Mouse (Mus musculus) neural tube, embryonic 12.5 days (tissue): ENCODE data around the gene Gpc1. TPM values are rescaled to one million over a fixed set of nuclear protein-coding genes. Genes with fewer than 3 reads are reported as not detected.

Source experiments
- ATAC-seq: fragments of 200-750 bp; cut with Nextera tagmentation; 2 replicates; pipeline ENCODE4 v1.8.0; 2017; ENCODE audit warnings: low read depth, mild to moderate bottlenecking, moderate TSS enrichment, moderate library complexity; ENCODE audit not compliant: low FRiP score
- H3K27ac ChIP-seq: fragments of 300-500 bp; sonication (generic); 2 replicates; pipeline ENCODE4 v1.5.1; 2016
- H3K27me3 ChIP-seq: fragments of 300-500 bp; sonication (generic); replicated peaks from 2 replicates; pipeline ENCODE4 v1.6.1; 2016; ENCODE audit warnings: mild to moderate bottlenecking
- H3K36me3 ChIP-seq: fragments of 300-500 bp; sonication (generic); 2 replicates; pipeline ENCODE4 v1.6.1; 2016; ENCODE audit warnings: mild to moderate bottlenecking
- H3K4me1 ChIP-seq: fragments of 300-500 bp; sonication (generic); 2 replicates; pipeline ENCODE4 v1.6.1; 2016
- H3K4me2 ChIP-seq: fragments of 300-500 bp; sonication (generic); replicated peaks from 2 replicates; pipeline ENCODE4 v1.6.1; 2016; ENCODE audit warnings: mild to moderate bottlenecking
- H3K4me3 ChIP-seq: fragments of 300-500 bp; sonication (generic); 2 replicates; pipeline ENCODE4 v1.5.1; 2016
- H3K9ac ChIP-seq: fragments of 300-500 bp; sonication (generic); 2 replicates; pipeline ENCODE4 v1.6.1; 2016; ENCODE audit warnings: mild to moderate bottlenecking
- H3K9me3 ChIP-seq: fragments of 300-500 bp; sonication (generic); 2 replicates; pipeline ENCODE4 v1.6.1; 2016; ENCODE audit warnings: mild to moderate bottlenecking
- WGBS: fragments of 180-500 bp; shearing (Covaris S2); methylation state at CpG from one replicate; pipeline ENCODE4 v1.1.7; 2016; 5-methylcytosine and 5-hydroxymethylcytosine counted together
- polyA plus RNA-seq: library from polyadenylated mRNA; unstranded; fragments of >200 nt; fragmentation: Nextera tagmentation; extraction: Ambion mirVana; gene quantifications from 2 replicates; pipeline ENCODE4 v1.2.1, GENCODE M21; 2016

The Gpc1 gene
- polyA plus RNA-seq = 70.0 and 74.9 TPM in 2 replicates

DNA sequence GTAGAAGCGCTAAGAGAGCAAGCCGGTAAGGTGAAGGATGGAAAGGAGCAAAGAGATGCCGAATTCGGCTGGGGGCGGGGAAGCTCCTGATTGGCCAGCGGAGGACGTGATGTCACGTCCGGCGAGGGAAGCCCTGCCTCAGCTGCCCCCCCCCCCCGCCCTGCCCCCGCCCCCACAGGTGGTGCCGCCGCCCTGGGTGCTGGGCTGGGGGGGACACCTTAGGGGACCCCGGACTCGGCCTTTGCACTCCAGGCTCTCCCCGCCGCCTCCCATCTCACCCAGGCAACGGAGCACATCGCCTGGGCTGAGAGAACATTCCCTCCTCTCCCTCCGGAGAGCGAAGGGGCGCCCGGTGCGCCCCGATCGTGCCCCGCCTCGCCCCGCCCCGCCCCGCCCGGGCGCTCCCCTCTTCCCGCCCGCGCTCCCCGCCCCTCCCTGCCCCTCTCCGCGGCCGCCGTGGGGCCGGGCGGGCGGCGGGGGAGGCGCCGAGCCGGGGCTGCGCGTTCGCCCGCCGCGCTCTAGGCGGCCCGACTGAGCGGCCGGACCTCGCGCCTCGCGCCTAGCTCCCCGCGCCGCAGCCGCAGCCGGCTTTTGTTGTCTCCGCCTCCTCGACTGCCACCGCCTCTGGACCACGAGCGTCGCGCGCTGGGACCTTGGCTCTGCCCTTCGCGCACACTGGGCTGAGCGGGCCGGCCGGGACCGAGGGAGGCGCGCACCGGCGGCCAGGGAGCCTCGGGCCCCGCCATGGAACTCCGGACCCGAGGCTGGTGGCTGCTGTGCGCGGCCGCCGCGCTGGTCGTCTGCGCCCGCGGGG, at the start of gene Gpc1:
Gpc1 (plus strand) TSS at position 458 of the 814 bp plus-strand sequence.
- Histone ChIP-seq H3K27ac (peak within 1 kb of the TSS; percentile 86), H3K36me3 (peaks cover 12% of the 10 kb centered on the region), H3K9me3 (no peaks in the 10 kb centered on the region), H3K4me3 (peak within 1 kb of the TSS; percentile 90), H3K4me2 (peak within 1 kb of the TSS; percentile 82), H3K9ac (peak within 1 kb of the TSS; percentile 97), H3K27me3 (no peaks in the 10 kb centered on the region), H3K4me1 (peaks cover 35% of the 10 kb centered on the region)
- under 1% methylated on average over 65 of the region's 99 CpGs for WGBS
- ATAC-seq = peak; percentile 84

DNA sequence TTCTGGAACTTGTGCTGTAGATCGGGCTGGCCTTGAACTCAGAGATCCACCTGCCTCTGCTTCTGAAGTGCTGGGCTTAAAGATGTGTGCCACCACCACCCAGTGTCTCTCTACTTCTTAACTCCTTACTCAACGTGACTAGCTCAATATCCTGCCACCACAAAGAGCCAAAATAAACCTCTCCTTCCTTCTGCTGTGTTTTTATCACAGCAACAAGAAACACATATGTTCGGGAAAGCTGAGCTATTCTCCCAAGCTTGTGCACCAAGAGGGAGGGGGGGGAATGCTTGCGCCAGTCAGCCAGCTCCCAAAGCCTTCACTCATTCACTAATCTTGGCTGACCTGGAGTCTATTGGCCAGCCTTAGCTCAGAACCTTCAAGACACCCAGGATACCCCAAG, 49.6 kb upstream of the Gpc1 start:
- Histone ChIP-seq H3K27me3 (no peaks in the 10 kb centered on the region), H3K9ac (no peak overlapping the region), H3K4me2 (no peak overlapping the region), H3K27ac (no peak overlapping the region), H3K36me3 (no peaks in the 10 kb centered on the region), H3K4me1 (no peaks in the 10 kb centered on the region), H3K9me3 (no peaks in the 10 kb centered on the region), H3K4me3 (no peak overlapping the region)
- 83% methylated on average over 4 of the region's 4 CpGs for WGBS
- no peak for ATAC-seq

- ATAC-seq = no peak
- H3K36me3 ChIP-seq = no peaks in the 10 kb centered on the region
- H3K9me3 ChIP-seq = no peaks in the 10 kb centered on the region
- no peak overlapping the region for H3K27ac ChIP-seq
- H3K4me1 ChIP-seq = peaks cover 6% of the 10 kb centered on the region; the same call in 1 of the 2 replicates
- H3K27me3 ChIP-seq = no peaks in the 10 kb centered on the region
- no peak overlapping the region for H3K4me3 ChIP-seq
- H3K9ac ChIP-seq = no peak overlapping the region
- 58% methylated on average over 6 of the region's 6 CpGs for whole genome bisulfite sequencing
- no peak overlapping the region for H3K4me2 ChIP-seq
These were observed 48.9 kb upstream of the Gpc1 start for GRCm38 (mm10) chr1:92782587-92782986.

- ATAC-seq = no peak
- H3K4me2 ChIP-seq = no peak overlapping the region
- no peaks in the 10 kb centered on the region for H3K9me3 ChIP-seq
- no peaks in the 10 kb centered on the region for H3K36me3 ChIP-seq
- no peaks in the 10 kb centered on the region for H3K27me3 ChIP-seq
- WGBS = 65% methylated on average over 8 of the region's 8 CpGs
- no peak overlapping the region for H3K27ac ChIP-seq
- no peak overlapping the region for H3K4me3 ChIP-seq
- no peak overlapping the region for H3K9ac ChIP-seq
- H3K4me1 ChIP-seq = peaks cover 19% of the 10 kb centered on the region
These were observed 44.2 kb upstream of the Gpc1 start for GRCm38 (mm10) chr1:92787221-92787620.

- 88% methylated on average over 7 of the region's 7 CpGs for WGBS
- H3K4me3 ChIP-seq = no peak overlapping the region
- no peaks in the 10 kb centered on the region for H3K36me3 ChIP-seq
- ATAC-seq = no peak
- no peak overlapping the region for H3K27ac ChIP-seq
- H3K27me3 ChIP-seq = no peaks in the 10 kb centered on the region
- no peak overlapping the region for H3K9ac ChIP-seq
- no peak overlapping the region for H3K4me2 ChIP-seq
- H3K4me1 ChIP-seq = peaks cover 19% of the 10 kb centered on the region
- no peaks in the 10 kb centered on the region for H3K9me3 ChIP-seq
These were observed 43.4 kb upstream of the Gpc1 start for GRCm38 (mm10) chr1:92788049-92788448.

DNA sequence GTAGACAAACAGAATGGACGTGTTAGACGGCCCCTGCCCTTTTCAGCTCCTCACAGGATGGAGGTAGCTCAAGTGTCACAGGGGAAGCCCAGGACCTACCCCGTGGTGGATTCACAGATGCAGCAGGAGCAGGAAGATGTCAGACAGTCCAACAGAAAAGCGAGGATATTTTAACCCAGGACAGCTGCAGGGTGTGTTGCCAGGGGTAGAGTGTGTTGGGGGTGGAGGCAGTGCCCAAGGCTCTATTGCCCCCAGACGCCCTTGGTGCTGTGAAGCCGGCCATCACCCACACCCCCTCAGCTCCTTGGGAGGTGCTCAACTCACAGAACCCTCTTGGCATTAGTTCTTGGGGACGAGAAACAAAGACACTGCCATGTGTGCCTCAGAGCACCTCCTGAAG, 40.8 kb upstream of the Gpc1 start:
- Histone ChIP-seq H3K4me2 (peak overlapping the region; percentile 43), H3K27me3 (no peaks in the 10 kb centered on the region), H3K4me3 (no peak overlapping the region), H3K9ac (0 out of 2 replicates have a peak overlapping the region, but pooled peaks have one; percentile 10), H3K27ac (no peak overlapping the region), H3K36me3 (no peaks in the 10 kb centered on the region), H3K9me3 (no peaks in the 10 kb centered on the region), H3K4me1 (peaks cover 19% of the 10 kb centered on the region)
- 33% methylated on average over 7 of the region's 7 CpGs for WGBS
- peak; percentile 10; the same call in 1 of the 2 replicates for ATAC-seq

DNA sequence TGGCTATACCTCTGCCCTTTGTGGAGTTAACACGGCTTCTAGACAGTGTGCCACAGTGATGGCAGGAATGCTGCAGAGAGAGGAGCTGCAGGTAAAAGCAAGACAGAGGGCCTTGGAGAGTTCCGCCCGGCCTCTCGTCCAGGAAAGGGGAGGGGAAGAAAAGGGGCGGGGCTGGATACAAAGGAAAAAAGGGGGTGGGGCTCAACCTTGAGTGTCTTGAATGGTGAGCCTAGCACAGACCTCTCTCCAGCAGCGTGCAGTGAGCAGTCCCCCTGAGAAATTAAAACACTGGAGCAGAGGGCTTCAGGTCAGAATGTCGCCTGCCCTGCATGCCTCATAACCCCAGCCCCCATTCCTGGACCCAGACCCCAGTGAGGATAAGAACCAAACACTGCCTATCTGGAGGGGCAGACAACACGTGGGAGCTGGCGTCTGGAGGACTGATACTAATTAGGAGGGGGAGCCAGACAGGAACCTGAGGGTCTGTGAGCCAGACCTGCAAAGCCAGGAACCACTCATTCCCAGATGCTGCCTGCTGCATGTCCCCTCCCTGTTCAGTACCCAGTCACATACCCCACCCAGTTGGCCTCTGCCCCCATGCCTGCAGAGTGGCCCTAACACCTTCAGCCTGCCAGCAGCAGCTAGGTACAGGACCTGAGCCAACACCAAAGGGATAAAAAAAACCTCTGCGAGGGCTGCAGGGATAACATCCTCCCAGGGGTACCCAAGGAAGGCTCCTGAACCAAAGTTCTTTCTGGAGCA, 40.2 kb upstream of the Gpc1 start:
- peak; percentile 54 for ATAC-seq
- no peaks in the 10 kb centered on the region for H3K36me3 ChIP-seq
- H3K9ac ChIP-seq = 0 out of 2 replicates have a peak overlapping the region, but pooled peaks have one; percentile 10
- H3K4me2 ChIP-seq = peak overlapping the region; percentile 43
- H3K27me3 ChIP-seq = no peaks in the 10 kb centered on the region
- H3K4me1 ChIP-seq = peaks cover 19% of the 10 kb centered on the region
- no peak overlapping the region for H3K4me3 ChIP-seq
- H3K27ac ChIP-seq = no peak overlapping the region
- no peaks in the 10 kb centered on the region for H3K9me3 ChIP-seq
- 9% methylated on average over 10 of the region's 10 CpGs for WGBS

DNA sequence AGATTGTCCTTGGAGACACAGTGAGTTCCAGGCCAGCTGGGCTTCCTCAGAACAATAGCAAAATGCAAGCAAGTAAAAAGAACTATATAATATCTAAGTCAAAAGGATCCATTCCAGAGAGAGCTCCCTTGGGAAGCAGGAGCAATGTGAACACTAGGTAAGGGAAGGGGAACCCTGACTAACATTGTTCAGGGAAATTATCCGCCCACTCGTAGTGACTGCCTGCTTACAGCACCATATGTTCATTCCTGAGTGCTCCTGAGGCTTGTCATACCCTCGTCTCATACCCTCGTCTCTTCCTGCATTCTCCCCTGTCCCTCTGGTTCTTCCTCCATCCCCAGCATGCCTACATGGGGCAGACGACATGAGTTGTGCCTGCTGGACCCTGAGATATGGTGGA, 37.7 kb upstream of the Gpc1 start:
- no peak for ATAC-seq
- no peak overlapping the region for H3K9ac ChIP-seq
- H3K27ac ChIP-seq = no peak overlapping the region
- H3K4me3 ChIP-seq = no peak overlapping the region
- 69% methylated on average over 5 of the region's 5 CpGs for WGBS
- H3K4me2 ChIP-seq = no peak overlapping the region
- H3K36me3 ChIP-seq = no peaks in the 10 kb centered on the region
- no peaks in the 10 kb centered on the region for H3K9me3 ChIP-seq
- H3K4me1 ChIP-seq = peaks cover 13% of the 10 kb centered on the region
- no peaks in the 10 kb centered on the region for H3K27me3 ChIP-seq

DNA sequence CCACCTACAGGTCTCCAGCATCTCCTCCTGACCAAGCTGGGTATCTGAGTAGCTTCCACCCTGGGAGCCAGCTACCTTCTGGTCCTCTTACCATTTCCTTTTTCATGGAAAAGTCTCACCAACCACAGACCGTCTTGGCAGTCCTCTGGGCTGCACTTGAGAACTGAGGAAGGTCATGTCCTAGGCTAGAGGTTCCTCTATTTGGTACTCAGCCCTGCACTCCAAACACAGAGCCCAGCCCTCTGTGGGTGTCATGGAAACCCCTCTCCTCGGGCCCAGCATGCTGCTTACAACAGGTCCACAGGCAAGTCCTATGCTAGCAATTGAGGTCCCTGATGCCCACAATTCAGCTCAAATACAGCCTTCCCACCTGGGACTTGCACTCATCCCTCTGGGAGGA, 33.0 kb upstream of the Gpc1 start:
- 83% methylated on average over 2 of the region's 2 CpGs for WGBS
- Histone ChIP-seq H3K4me3 (no peak overlapping the region), H3K4me1 (no peaks in the 10 kb centered on the region), H3K9me3 (no peaks in the 10 kb centered on the region), H3K9ac (no peak overlapping the region), H3K4me2 (no peak overlapping the region), H3K27me3 (no peaks in the 10 kb centered on the region), H3K27ac (no peak overlapping the region), H3K36me3 (no peaks in the 10 kb centered on the region)
- ATAC-seq = no peak

DNA sequence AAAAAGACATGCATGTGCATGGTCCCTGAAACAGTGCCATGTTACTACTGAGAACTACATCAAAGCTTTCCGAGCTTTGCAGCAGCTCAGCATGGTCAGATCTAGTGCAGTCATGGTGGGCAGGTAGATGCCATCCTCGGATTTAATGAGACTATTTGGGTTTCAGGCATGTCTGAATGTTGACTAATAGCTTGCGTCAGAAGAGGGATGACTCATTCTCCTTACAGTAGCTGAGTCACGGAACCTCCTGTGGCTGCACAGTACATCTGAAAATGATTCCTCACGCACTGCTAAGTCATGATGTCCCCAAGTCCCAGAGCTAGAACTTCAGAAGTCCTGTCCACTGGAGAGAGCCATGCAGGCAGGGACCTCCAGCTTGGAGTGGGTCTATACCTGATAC, 31.8 kb upstream of the Gpc1 start:
- H3K36me3 ChIP-seq = no peaks in the 10 kb centered on the region
- no peaks in the 10 kb centered on the region for H3K27me3 ChIP-seq
- no peak for ATAC-seq

DNA sequence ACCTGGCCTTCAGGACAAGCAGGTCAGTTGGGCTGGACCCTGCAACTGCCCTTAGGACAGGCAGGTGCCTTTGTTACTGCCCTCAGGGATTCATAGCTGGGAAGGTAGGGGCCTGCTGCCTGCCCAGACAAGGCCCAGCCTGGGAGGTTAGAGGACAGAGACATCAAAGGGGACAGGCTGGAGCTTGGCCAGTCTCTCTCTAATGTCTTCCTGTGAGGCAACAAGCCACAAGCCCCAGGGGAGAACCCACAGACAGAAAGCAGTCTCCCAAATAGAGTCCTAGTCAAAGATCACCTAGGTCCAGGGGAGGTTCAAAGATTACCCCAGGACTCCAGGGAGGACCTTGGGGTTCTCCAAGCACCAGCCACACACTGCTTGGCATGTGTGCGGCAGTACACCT, 29.1 kb upstream of the Gpc1 start:
- ATAC-seq = no peak
- WGBS = 100% methylated on average over 1 of the region's 1 CpGs
- Histone ChIP-seq H3K9ac (no peak overlapping the region), H3K27ac (no peak overlapping the region), H3K4me2 (no peak overlapping the region), H3K36me3 (no peaks in the 10 kb centered on the region), H3K27me3 (no peaks in the 10 kb centered on the region), H3K9me3 (no peaks in the 10 kb centered on the region), H3K4me1 (no peaks in the 10 kb centered on the region), H3K4me3 (no peak overlapping the region)

More for the DNA sequence above, 31.8 kb upstream of the Gpc1 start:
- no peak overlapping the region for H3K27ac ChIP-seq
- 88% methylated on average over 5 of the region's 5 CpGs for WGBS
- H3K9me3 ChIP-seq = no peaks in the 10 kb centered on the region
- no peak overlapping the region for H3K9ac ChIP-seq
- H3K4me1 ChIP-seq = no peaks in the 10 kb centered on the region
- no peak overlapping the region for H3K4me3 ChIP-seq
- no peak overlapping the region for H3K4me2 ChIP-seq

- ATAC-seq = no peak
- H3K9me3 ChIP-seq = no peaks in the 10 kb centered on the region
- H3K4me2 ChIP-seq = no peak overlapping the region
- no peak overlapping the region for H3K9ac ChIP-seq
- no peak overlapping the region for H3K4me3 ChIP-seq
- H3K4me1 ChIP-seq = no peaks in the 10 kb centered on the region
- H3K27ac ChIP-seq = no peak overlapping the region
- H3K27me3 ChIP-seq = no peaks in the 10 kb centered on the region
- WGBS = 87% methylated on average over 4 of the region's 4 CpGs
- H3K36me3 ChIP-seq = no peaks in the 10 kb centered on the region
These were observed 28.1 kb upstream of the Gpc1 start for GRCm38 (mm10) chr1:92803376-92803775.
